13 mouse cellular contexts compared by ENCODE assay signal in the genomic region with DNA sequence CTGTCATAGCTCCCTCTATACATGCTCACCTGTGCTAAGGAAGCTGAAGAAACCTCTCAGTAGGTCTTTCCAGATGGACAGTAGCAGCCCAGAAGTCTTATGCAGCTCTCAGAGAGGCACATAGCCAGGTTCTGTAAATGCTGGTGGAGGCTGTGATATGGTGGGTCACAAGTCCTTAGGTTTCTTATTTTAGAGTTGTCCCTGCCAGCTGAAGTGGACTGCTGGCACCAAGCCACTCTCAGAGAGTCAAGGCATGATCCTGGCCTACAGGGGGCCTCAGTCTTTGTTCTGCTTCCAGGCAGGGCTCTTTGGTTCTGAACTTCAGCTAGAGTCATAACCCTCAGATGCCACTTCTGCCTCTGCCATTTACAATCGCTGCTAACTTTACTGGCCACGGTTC. TPM values are rescaled to one million over a fixed set of nuclear protein-coding genes. Genes with fewer than 3 reads are reported as not detected.
"Had no signal": no experiment of that assay in that cellular context is flagged by ENCODE, and none has a peak within 500 bp of the region (broad histone marks: within the 10 kb centered on the region; RNA-seq: fewer than 3 reads in every experiment).

No protein-coding gene starts in this region.

- H3K4me3 ChIP-seq: limb, embryonic 15.5 days; liver, embryonic 12.5 days; midbrain, embryonic 10.5 days; myocyte; neural tube, embryonic 15.5 days had no signal

- ATAC-seq: liver, embryonic 12.5 days had no signal

- H3K4me1 ChIP-seq: liver, embryonic 12.5 days; midbrain, embryonic 10.5 days had no signal

- H3K9me3 ChIP-seq: limb, embryonic 15.5 days; liver, embryonic 12.5 days; midbrain, embryonic 10.5 days; neural tube, embryonic 15.5 days had no signal

- H3K27ac ChIP-seq: limb, embryonic 15.5 days; liver, embryonic 12.5 days; midbrain, embryonic 10.5 days; neural tube, embryonic 15.5 days had no signal

- H3K36me3 ChIP-seq: limb, embryonic 15.5 days; liver, embryonic 12.5 days; midbrain, embryonic 10.5 days; neural tube, embryonic 15.5 days had no signal

- H3K4me2 ChIP-seq: limb, embryonic 15.5 days; liver, embryonic 12.5 days; lung, embryonic 14.5 days; neural tube, embryonic 15.5 days had no signal

- DNase-seq: kidney, postnatal 25 days; layer of hippocampus, postnatal 36 days; lung, embryonic 14.5 days; midbrain, embryonic 14.5 days; right cerebral cortex, adult 18-20 months; right cerebral cortex, postnatal 25 days; thymus, postnatal 4 days had no signal

- H3K9ac ChIP-seq: limb, embryonic 15.5 days; liver, embryonic 12.5 days; lung, embryonic 14.5 days; neural tube, embryonic 15.5 days had no signal

- H3K27me3 ChIP-seq: limb, embryonic 15.5 days; liver, embryonic 12.5 days; neural tube, embryonic 15.5 days had no signal

RNA-seq across cellular contexts. Expression of a gene that starts 11.1 kb away (rescaled TPM):
- total RNA-seq: megakaryocyte, adult 5-6 weeks had no signal
